Mouse (Mus musculus) kidney, embryonic 14.5 days (tissue): ENCODE data around the gene Bicd2. TPM values are rescaled to one million over a fixed set of nuclear protein-coding genes. Genes with fewer than 3 reads are reported as not detected.
"Not testable (repeated sequence)": the region's sequence is repeated elsewhere in the genome, so short reads cannot be mapped to it uniquely, and the experiment has no call there.

Experiments
- ATAC-seq: fragments of 200-750 bp; cut with Nextera tagmentation; 2 replicates; pipeline ENCODE4 v1.8.0; 2017; ENCODE audit warnings: moderate number of reproducible peaks, mild to moderate bottlenecking, moderate TSS enrichment, moderate library complexity; ENCODE audit not compliant: low FRiP score, low TSS enrichment
- H3K27ac ChIP-seq: fragments of 300-500 bp; sonication (generic); 2 replicates; pipeline ENCODE4 v1.5.1; 2014; ENCODE audit warnings: low read depth, mild to moderate bottlenecking, low read length, moderate library complexity, mixed read lengths
- H3K27me3 ChIP-seq: fragments of 300-500 bp; sonication (generic); 2 replicates; pipeline ENCODE4 v1.6.1; 2014; ENCODE audit warnings: mild to moderate bottlenecking, low read length; ENCODE audit not compliant: control insufficient read depth, insufficient read depth
- H3K36me3 ChIP-seq: fragments of 300-500 bp; sonication (generic); 2 replicates; pipeline ENCODE4 v1.6.1; 2014; ENCODE audit warnings: low read length, mixed read lengths; ENCODE audit not compliant: control insufficient read depth, insufficient read depth
- H3K4me1 ChIP-seq: fragments of 300-500 bp; sonication (generic); 2 replicates; pipeline ENCODE4 v1.6.1; 2014; ENCODE audit warnings: low read length, mixed read lengths; ENCODE audit not compliant: control insufficient read depth, insufficient read depth
- H3K4me2 ChIP-seq: fragments of 300-500 bp; sonication (generic); replicated peaks from 2 replicates; pipeline ENCODE4 v1.6.1; 2014; ENCODE audit warnings: low read depth, mild to moderate bottlenecking, low read length
- H3K4me3 ChIP-seq: fragments of 300-500 bp; sonication (generic); 2 replicates; pipeline ENCODE4 v1.5.1; 2014; ENCODE audit warnings: mild to moderate bottlenecking, low read length
- H3K9ac ChIP-seq: fragments of 300-500 bp; sonication (generic); 2 replicates; pipeline ENCODE4 v1.6.1; 2014; ENCODE audit warnings: low read depth, mild to moderate bottlenecking, low read length, moderate library complexity
- H3K9me3 ChIP-seq: fragments of 300-500 bp; sonication (generic); 2 replicates; pipeline ENCODE4 v1.6.1; 2016; ENCODE audit warnings: low read length; ENCODE audit not compliant: control insufficient read depth
- WGBS: fragments of 180-500 bp; shearing (Covaris S2); extraction: QIAGEN DNeasy Blood & Tissue Kit; methylation state at CpG from one replicate; pipeline ENCODE4 v1.1.7; 2014; 5-methylcytosine and 5-hydroxymethylcytosine counted together
- polyA plus RNA-seq: library from polyadenylated mRNA; unstranded; fragments of >200 nt; fragmentation: Nextera tagmentation; extraction: Ambion mirVana; gene quantifications from 2 replicates; pipeline ENCODE4 v1.2.1, GENCODE M21; 2014

The Bicd2 gene
- polyA plus RNA-seq, 1 experiment from 2014 or later: 26.1 TPM

GRCm38 (mm10) chr13:49362804-49363203, 21.4 kb downstream of the Bicd2 start:
- Histone ChIP-seq H3K4me3 (no peak overlapping the region), H3K9me3 (no peaks in the 10 kb centered on the region), H3K36me3 (no peaks in the 10 kb centered on the region), H3K4me2 (no peak overlapping the region), H3K9ac (no peak overlapping the region), H3K27me3 (no peaks in the 10 kb centered on the region), H3K27ac (no peak overlapping the region), H3K4me1 (peaks cover 8% of the 10 kb centered on the region)
- WGBS: 82% methylated on average over 2 of the region's 2 CpGs
- no peak for ATAC-seq

- peaks cover 11% of the 10 kb centered on the region for H3K4me1 ChIP-seq
Observed at GRCm38 (mm10) chr13:49364716-49365115, 23.3 kb downstream of the Bicd2 start.

GRCm38 (mm10) chr13:49367657-49368440, 26.5 kb downstream of the Bicd2 start:
- ATAC-seq: no peak
- peaks cover 9% of the 10 kb centered on the region for H3K36me3 ChIP-seq
- peaks cover 14% of the 10 kb centered on the region for H3K4me1 ChIP-seq
- no peaks in the 10 kb centered on the region for H3K27me3 ChIP-seq
- H3K27ac ChIP-seq: no peak overlapping the region
- 82% methylated on average over 4 of the region's 4 CpGs for whole genome bisulfite sequencing
- no peaks in the 10 kb centered on the region for H3K9me3 ChIP-seq
- no peak overlapping the region for H3K9ac ChIP-seq
- H3K4me3 ChIP-seq: no peak overlapping the region
- no peak overlapping the region for H3K4me2 ChIP-seq

More at GRCm38 (mm10) chr13:49364716-49365115, 23.3 kb downstream of the Bicd2 start:
- Histone ChIP-seq H3K9me3 (no peaks in the 10 kb centered on the region), H3K4me2 (no peak overlapping the region), H3K9ac (no peak overlapping the region), H3K27ac (no peak overlapping the region), H3K36me3 (peaks cover 5% of the 10 kb centered on the region), H3K27me3 (no peaks in the 10 kb centered on the region), H3K4me3 (no peak overlapping the region)
- 91% methylated on average over 2 of the region's 2 CpGs for WGBS
- ATAC-seq: no peak

GRCm38 (mm10) chr13:49369404-49369803, 28.0 kb downstream of the Bicd2 start:
- Histone ChIP-seq H3K4me1 (peaks cover 14% of the 10 kb centered on the region), H3K27ac (no peak overlapping the region), H3K36me3 (peaks cover 11% of the 10 kb centered on the region), H3K4me2 (no peak overlapping the region), H3K9ac (no peak overlapping the region), H3K4me3 (no peak overlapping the region), H3K27me3 (no peaks in the 10 kb centered on the region), H3K9me3 (no peaks in the 10 kb centered on the region)
- 93% methylated on average over 10 of the region's 10 CpGs for WGBS
- no peak for ATAC-seq

- Histone ChIP-seq H3K4me1 (peaks cover 14% of the 10 kb centered on the region), H3K36me3 (peaks cover 17% of the 10 kb centered on the region)
- not testable (repeated sequence) for H3K4me2 ChIP-seq, H3K27ac ChIP-seq, H3K9me3 ChIP-seq, ATAC-seq, H3K9ac ChIP-seq, H3K4me3 ChIP-seq, H3K27me3 ChIP-seq
- 74% methylated on average over 6 of the region's 6 CpGs for WGBS
Observed at GRCm38 (mm10) chr13:49370216-49370615, 28.8 kb downstream of the Bicd2 start.

GRCm38 (mm10) chr13:49370916-49371315, 29.5 kb downstream of the Bicd2 start:
- H3K4me2 ChIP-seq, H3K4me3 ChIP-seq, H3K9me3 ChIP-seq, H3K27me3 ChIP-seq, ATAC-seq: not testable (repeated sequence)
- Histone ChIP-seq H3K9ac (peak overlapping the region; percentile 31; the same call in 1 of the 2 replicates), H3K27ac (peak overlapping the region; percentile 86), H3K36me3 (peaks cover 22% of the 10 kb centered on the region), H3K4me1 (peaks cover 14% of the 10 kb centered on the region)
- 25% methylated on average over 5 of the region's 5 CpGs for WGBS

GRCm38 (mm10) chr13:49371428-49371899, 30.1 kb downstream of the Bicd2 start:
- no peaks in the 10 kb centered on the region for H3K27me3 ChIP-seq
- H3K9me3 ChIP-seq: no peaks in the 10 kb centered on the region
- peak; percentile 91 for ATAC-seq
- H3K4me2 ChIP-seq: no peak overlapping the region
- H3K4me3 ChIP-seq: no peak overlapping the region
- H3K36me3 ChIP-seq: peaks cover 27% of the 10 kb centered on the region
- H3K4me1 ChIP-seq: peaks cover 14% of the 10 kb centered on the region
- peak overlapping the region; percentile 86 for H3K27ac ChIP-seq
- peak overlapping the region; percentile 31; the same call in 1 of the 2 replicates for H3K9ac ChIP-seq
- 20% methylated on average over 3 of the region's 3 CpGs for WGBS

GRCm38 (mm10) chr13:49372370-49373060, 31.1 kb downstream of the Bicd2 start:
- Histone ChIP-seq H3K9me3 (no peaks in the 10 kb centered on the region), H3K4me1 (peaks cover 14% of the 10 kb centered on the region), H3K36me3 (peaks cover 36% of the 10 kb centered on the region), H3K27me3 (no peaks in the 10 kb centered on the region), H3K4me2 (no peak overlapping the region), H3K27ac (no peak overlapping the region), H3K4me3 (no peak overlapping the region), H3K9ac (no peak overlapping the region)
- WGBS: 85% methylated on average over 9 of the region's 9 CpGs
- no peak for ATAC-seq

- Histone ChIP-seq H3K4me3 (no peak overlapping the region), H3K27me3 (no peaks in the 10 kb centered on the region), H3K9ac (no peak overlapping the region), H3K4me1 (peaks cover 11% of the 10 kb centered on the region), H3K27ac (no peak overlapping the region), H3K9me3 (no peaks in the 10 kb centered on the region), H3K4me2 (no peak overlapping the region), H3K36me3 (peaks cover 52% of the 10 kb centered on the region)
- 70% methylated on average over 6 of the region's 6 CpGs for WGBS
- no peak for ATAC-seq
Observed at GRCm38 (mm10) chr13:49374304-49374703, 32.9 kb downstream of the Bicd2 start.
